ENCODE assay signal across 13 mouse cellular contexts in genomic region chr9:103124746-103125145, GRCm38 (mm10).
A peak's percentile ranks its signal among the peaks of the same experiment; 100 is the strongest.
DNase-seq lines count a peak whose midpoint lies in the region.
"Had no signal": no experiment of that assay in that cellular context is flagged by ENCODE, and none has a peak within 500 bp of the region (broad histone marks: within the 10 kb centered on the region; RNA-seq: fewer than 3 reads in every experiment).

No protein-coding gene starts in this region.

- DNase-seq in cerebellum, adult 9-11 months: peak; percentile 51
- no peak for DNase-seq in cerebellum, postnatal 36 days
- peak; percentile 8 to 46 for DNase-seq in cerebellum, postnatal 25 days
- DNase-seq in cerebellum, adult 8-10 months: no peak
- DNase-seq: adrenal gland, adult 2 months; adrenal gland, adult 8-10 months; adrenal gland, postnatal 10 days; adrenal gland, postnatal 14 days; adrenal gland, postnatal 25 days; adrenal gland, postnatal 36 days; B cell, adult 2 months; cerebellum, adult 11 months; cerebellum, adult 11-12 months had no signal

Comparison
In these comparisons a context has a peak if more than half of its experiments do, and no peak if none do; other contexts are left out.
1. DNase-seq: peak in cerebellum, adult 9-11 months (single experiment) and cerebellum, postnatal 25 days (2 of 2); none in cerebellum, postnatal 36 days (0 of 2) and cerebellum, adult 8-10 months (single experiment).